Mouse (Mus musculus) stomach, embryonic 14.5 days (tissue): ENCODE results near the gene Apmap. TPM values are rescaled to one million over a fixed set of nuclear protein-coding genes. Genes with fewer than 3 reads are reported as not detected.

ENCODE experiments used
- ATAC-seq: fragments of 200-750 bp; cut with Nextera tagmentation; 2 replicates; pipeline ENCODE4 v1.8.0; 2017; ENCODE audit warnings: low read depth, moderate TSS enrichment; ENCODE audit not compliant: insufficient number of reproducible peaks, insufficient read depth, low FRiP score
- H3K27ac ChIP-seq: fragments of 300-500 bp; sonication (generic); 2 replicates; pipeline ENCODE4 v1.5.1; 2014; ENCODE audit warnings: mild to moderate bottlenecking, low read length, moderate library complexity, mixed read lengths
- H3K27me3 ChIP-seq: fragments of 300-500 bp; sonication (generic); 2 replicates; pipeline ENCODE4 v1.6.1; 2014; ENCODE audit warnings: low read length, control low read depth, mixed read lengths; ENCODE audit not compliant: control insufficient read depth, insufficient read depth
- H3K36me3 ChIP-seq: fragments of 300-500 bp; sonication (generic); 2 replicates; pipeline ENCODE4 v1.6.1; 2014; ENCODE audit warnings: mild to moderate bottlenecking, control low read depth, low read length, moderate library complexity, mixed read lengths; ENCODE audit not compliant: control insufficient read depth, insufficient read depth
- H3K4me1 ChIP-seq: fragments of 300-500 bp; sonication (generic); 2 replicates; pipeline ENCODE4 v1.6.1; 2014; ENCODE audit warnings: low read length, control low read depth, mixed read lengths; ENCODE audit not compliant: control insufficient read depth, insufficient read depth
- H3K4me2 ChIP-seq: fragments of 300-500 bp; sonication (generic); replicated peaks from 2 replicates; pipeline ENCODE4 v1.6.1; 2014; ENCODE audit warnings: low read depth, low read length, control low read depth
- H3K4me3 ChIP-seq: fragments of 300-500 bp; sonication (generic); 2 replicates; pipeline ENCODE4 v1.5.1; 2014; ENCODE audit warnings: low read depth, low read length, control low read depth
- H3K9ac ChIP-seq: fragments of 300-500 bp; sonication (generic); replicated peaks from 2 replicates; pipeline ENCODE4 v1.6.1; 2014; ENCODE audit warnings: low read depth, mild to moderate bottlenecking, control low read depth, low read length, moderate library complexity, mixed read lengths
- H3K9me3 ChIP-seq: fragments of 300-500 bp; sonication (generic); 2 replicates; pipeline ENCODE4 v1.6.1; 2016; ENCODE audit warnings: low read depth, low read length, control low read depth; ENCODE audit not compliant: control insufficient read depth
- WGBS: fragments of 180-500 bp; shearing (Covaris S2); extraction: QIAGEN DNeasy Blood & Tissue Kit; methylation state at CpG from one replicate; pipeline ENCODE4 v1.1.7; 2014; 5-methylcytosine and 5-hydroxymethylcytosine counted together
- polyA plus RNA-seq: library from polyadenylated mRNA; unstranded; fragments of >200 nt; fragmentation: Nextera tagmentation; extraction: Ambion mirVana; gene quantifications from 2 replicates; pipeline ENCODE4 v1.2.1, GENCODE M21; 2014

The Apmap gene
- polyA plus RNA-seq, 1 experiment from 2014 or later, result 37.5 TPM

GRCm38 (mm10) chr2:150647681-150648299 is 39.4 kb upstream of the Apmap start:
- Histone ChIP-seq H3K4me3 (no peak overlapping the region), H3K4me1 (peaks cover 11% of the 10 kb centered on the region), H3K9ac (no peak overlapping the region), H3K27ac (no peak overlapping the region), H3K36me3 (no peaks in the 10 kb centered on the region), H3K9me3 (no peaks in the 10 kb centered on the region), H3K27me3 (no peaks in the 10 kb centered on the region), H3K4me2 (no peak overlapping the region)
- 78% methylated on average over 14 of the region's 14 CpGs for WGBS
- ATAC-seq, result no peak

GRCm38 (mm10) chr2:150646411-150647121 is 38.2 kb upstream of the Apmap start:
- no peak for ATAC-seq
- H3K27ac ChIP-seq, result no peak overlapping the region
- peaks cover 11% of the 10 kb centered on the region for H3K4me1 ChIP-seq
- no peaks in the 10 kb centered on the region for H3K9me3 ChIP-seq
- H3K9ac ChIP-seq, result no peak overlapping the region
- H3K27me3 ChIP-seq, result no peaks in the 10 kb centered on the region
- 71% methylated on average over 8 of the region's 8 CpGs for WGBS
- H3K4me2 ChIP-seq, result no peak overlapping the region
- H3K36me3 ChIP-seq, result no peaks in the 10 kb centered on the region
- H3K4me3 ChIP-seq, result no peak overlapping the region

GRCm38 (mm10) chr2:150645225-150645624 is 36.9 kb upstream of the Apmap start:
- H3K4me1 ChIP-seq, result 0 out of 2 replicates have a peak, but pooled peaks cover 2% of the 10 kb centered on the region
- H3K4me2 ChIP-seq, result no peak overlapping the region
- no peak overlapping the region for H3K4me3 ChIP-seq
- H3K27me3 ChIP-seq, result no peaks in the 10 kb centered on the region
- no peak for ATAC-seq
- WGBS, result 79% methylated on average over 4 of the region's 4 CpGs
- no peaks in the 10 kb centered on the region for H3K36me3 ChIP-seq
- H3K27ac ChIP-seq, result no peak overlapping the region
- H3K9ac ChIP-seq, result no peak overlapping the region
- no peaks in the 10 kb centered on the region for H3K9me3 ChIP-seq

- Histone ChIP-seq H3K4me1 (0 out of 2 replicates have a peak, but pooled peaks cover 2% of the 10 kb centered on the region), H3K27me3 (no peaks in the 10 kb centered on the region), H3K27ac (0 out of 2 replicates have a peak overlapping the region, but pooled peaks have one; percentile 39), H3K9ac (no peak overlapping the region), H3K4me2 (no peak overlapping the region), H3K36me3 (no peaks in the 10 kb centered on the region), H3K9me3 (no peaks in the 10 kb centered on the region), H3K4me3 (no peak overlapping the region)
- ATAC-seq, result peak; percentile 78; the same call in 1 of the 2 replicates
- WGBS, result 77% methylated on average over 8 of the region's 8 CpGs
These were observed 35.5 kb upstream of the Apmap start for GRCm38 (mm10) chr2:150643726-150644415.

GRCm38 (mm10) chr2:150643166-150643565 is 34.8 kb upstream of the Apmap start:
- Histone ChIP-seq H3K4me1 (0 out of 2 replicates have a peak, but pooled peaks cover 2% of the 10 kb centered on the region), H3K36me3 (no peaks in the 10 kb centered on the region), H3K4me3 (no peak overlapping the region), H3K9me3 (no peaks in the 10 kb centered on the region), H3K27ac (0 out of 2 replicates have a peak overlapping the region, but pooled peaks have one; percentile 39), H3K4me2 (no peak overlapping the region), H3K9ac (no peak overlapping the region), H3K27me3 (no peaks in the 10 kb centered on the region)
- WGBS, result 55% methylated on average over 1 of the region's 1 CpGs
- ATAC-seq, result no peak

GRCm38 (mm10) chr2:150638370-150638733 is 30.0 kb upstream of the Apmap start:
- Histone ChIP-seq H3K9ac (no peak overlapping the region), H3K27me3 (no peaks in the 10 kb centered on the region), H3K4me1 (no peaks in the 10 kb centered on the region), H3K9me3 (no peaks in the 10 kb centered on the region), H3K4me3 (no peak overlapping the region), H3K4me2 (no peak overlapping the region), H3K36me3 (no peaks in the 10 kb centered on the region), H3K27ac (no peak overlapping the region)
- 66% methylated on average over 2 of the region's 2 CpGs for WGBS
- no peak for ATAC-seq

GRCm38 (mm10) chr2:150637702-150638369 is 29.5 kb upstream of the Apmap start:
- ATAC-seq, result no peak
- WGBS, result 64% methylated on average over 6 of the region's 6 CpGs
- Histone ChIP-seq H3K4me2 (no peak overlapping the region), H3K4me3 (no peak overlapping the region), H3K4me1 (no peaks in the 10 kb centered on the region), H3K27me3 (no peaks in the 10 kb centered on the region), H3K36me3 (no peaks in the 10 kb centered on the region), H3K27ac (no peak overlapping the region), H3K9ac (no peak overlapping the region), H3K9me3 (no peaks in the 10 kb centered on the region)

GRCm38 (mm10) chr2:150635877-150636446 is 27.6 kb upstream of the Apmap start:
- ATAC-seq, result no peak

More at GRCm38 (mm10) chr2:150635877-150636446, 27.6 kb upstream of the Apmap start:
- Histone ChIP-seq H3K9ac (no peak overlapping the region), H3K36me3 (no peaks in the 10 kb centered on the region), H3K4me1 (no peaks in the 10 kb centered on the region), H3K9me3 (no peaks in the 10 kb centered on the region), H3K27me3 (no peaks in the 10 kb centered on the region), H3K27ac (no peak overlapping the region), H3K4me2 (no peak overlapping the region), H3K4me3 (no peak overlapping the region)
- WGBS, result 71% methylated on average over 3 of the region's 3 CpGs
